Mouse (Mus musculus) thymus, adult 2 months (tissue): ENCODE results near the gene Kdelr1.

Experiments
- CTCF ChIP-seq: fragments of 200-500 bp; IDR thresholded peaks from 2 replicates; pipeline ENCODE4 v1.5.1; 2012; ENCODE audit warnings: mild to moderate bottlenecking, control low read depth, low read length, moderate library complexity, borderline replicate concordance; ENCODE audit not compliant: control insufficient read depth, poor library complexity, insufficient read depth; ENCODE audit errors: extremely low read depth
- POLR2A ChIP-seq: fragments of 200-500 bp; IDR thresholded peaks from 2 replicates; pipeline ENCODE4 v1.6.1; 2012; ENCODE audit warnings: mild to moderate bottlenecking, low read length, control low read depth, moderate library complexity; ENCODE audit not compliant: control insufficient read depth, poor library complexity, insufficient read depth; ENCODE audit errors: extremely low read depth

DNA sequence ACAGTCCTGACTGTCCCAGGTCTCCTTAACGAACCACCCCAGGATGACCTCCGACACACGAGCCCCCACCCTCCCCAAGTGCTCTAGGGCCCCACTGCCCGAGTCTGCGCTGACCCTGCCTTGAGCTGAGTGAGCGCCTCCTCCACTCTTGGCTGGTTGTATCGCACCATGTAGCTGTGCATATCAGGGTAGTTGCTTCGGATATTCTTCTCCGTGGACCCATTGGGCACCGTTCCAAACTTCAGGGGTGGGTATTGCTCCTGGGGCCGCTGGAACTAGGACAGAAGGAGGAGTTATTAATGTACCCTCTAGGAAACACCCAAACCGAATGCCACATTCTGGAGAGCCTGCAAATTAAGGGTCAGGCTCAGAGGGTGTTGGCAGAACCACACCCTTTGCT lies 19.5 kb upstream of the Kdelr1 start:
- TF ChIP-seq CTCF (no peak), POLR2A (no peak)
